Mouse (Mus musculus) cerebellum, postnatal 4 days (tissue): ENCODE measurements around the gene Steap4.
A peak's percentile ranks its signal among the peaks of the same experiment; 100 is the strongest.
"Not testable (repeated sequence)": the region's sequence is repeated elsewhere in the genome, so short reads cannot be mapped to it uniquely, and the experiment has no call there.

Experiments used
- DNase-seq, 2 experiments: peaks; one replicate each; pipeline ENCODE4 v3.0.0; 2022; ENCODE audit warnings: low spot score in 2 of 2, mixed read lengths in 1 of 2

Steap4 gene

DNA sequence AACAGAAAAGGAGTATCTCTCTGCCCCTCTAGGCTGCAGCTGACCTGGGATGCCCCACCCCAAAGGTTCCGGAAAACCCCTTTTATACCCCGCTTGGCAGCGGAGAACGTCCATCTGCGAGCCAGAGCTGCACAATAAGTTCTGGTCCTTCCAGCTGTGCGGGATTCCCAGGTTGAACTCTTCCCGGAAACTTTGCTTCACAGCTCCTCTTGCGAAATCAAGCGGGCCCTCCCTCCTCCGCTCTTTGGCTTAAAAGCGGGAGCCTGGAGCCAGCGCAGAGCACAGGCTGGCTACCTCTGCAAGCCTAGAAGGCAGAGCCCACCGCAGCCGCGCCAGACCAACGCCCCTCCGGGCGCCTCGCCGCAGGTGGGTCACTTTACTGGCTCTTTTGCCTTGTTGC is at the start of gene Steap4:
Gene Steap4 (plus strand): TSS at position 282 of the 400 bp plus-strand sequence.
- DNase-seq, result no peak

DNA sequence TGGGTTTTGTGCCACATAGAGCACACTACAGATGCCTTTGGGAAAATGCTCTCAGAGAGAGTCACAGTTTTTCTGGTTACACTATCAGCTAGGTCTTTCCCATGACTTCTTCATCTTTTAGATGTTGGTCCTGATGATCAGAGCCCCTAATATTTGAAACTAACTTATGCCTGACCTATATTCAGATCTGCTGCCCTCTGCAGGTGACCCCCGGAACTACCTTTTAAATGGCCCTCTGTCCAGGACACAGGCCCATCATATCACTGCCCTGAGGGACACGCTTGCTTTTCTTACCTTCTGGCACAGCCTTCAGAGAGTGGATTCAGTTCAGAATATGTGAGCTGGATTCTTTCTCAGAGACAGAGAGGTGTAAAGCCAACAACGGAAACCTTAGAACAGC is 48.3 kb upstream of the Steap4 start:
- DNase-seq, result no peak

DNA sequence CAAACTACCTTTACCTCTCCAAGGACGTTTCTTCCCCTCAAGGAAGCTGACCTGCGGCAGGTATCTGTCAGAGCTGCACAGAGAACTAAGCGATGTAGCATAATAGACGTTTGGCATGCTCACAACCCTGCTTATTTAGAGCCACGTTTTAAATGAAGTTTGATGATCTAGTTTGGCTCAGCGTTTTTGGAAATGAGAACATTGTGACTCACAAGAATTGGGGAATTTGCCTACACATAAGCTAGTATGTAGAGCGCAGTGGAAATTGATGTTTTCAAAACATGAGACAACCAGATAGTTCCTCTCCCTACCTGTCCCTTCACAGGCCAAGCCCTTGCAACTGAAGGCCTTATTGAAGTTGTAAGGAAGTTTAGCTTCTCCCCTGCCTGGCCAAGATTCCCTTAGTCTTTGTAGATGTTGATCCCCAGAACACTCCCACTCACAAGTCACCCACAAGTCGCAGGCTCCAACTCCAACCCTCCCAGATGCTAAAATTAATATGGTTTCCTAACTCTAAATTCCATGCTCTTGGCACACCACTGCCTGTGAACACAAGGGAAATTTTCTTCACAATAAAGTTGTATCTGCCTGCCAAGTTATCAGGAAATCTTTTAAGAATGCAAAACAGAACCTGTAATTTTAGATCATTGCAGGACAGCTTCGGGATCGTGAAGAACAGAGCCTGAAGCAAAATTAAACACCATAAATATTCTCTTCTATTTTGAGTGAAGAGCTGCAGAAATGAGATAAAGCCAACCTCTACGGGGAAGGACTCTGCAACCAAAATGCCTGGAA is 42.6 kb upstream of the Steap4 start:
- DNase-seq, result no peak

DNA sequence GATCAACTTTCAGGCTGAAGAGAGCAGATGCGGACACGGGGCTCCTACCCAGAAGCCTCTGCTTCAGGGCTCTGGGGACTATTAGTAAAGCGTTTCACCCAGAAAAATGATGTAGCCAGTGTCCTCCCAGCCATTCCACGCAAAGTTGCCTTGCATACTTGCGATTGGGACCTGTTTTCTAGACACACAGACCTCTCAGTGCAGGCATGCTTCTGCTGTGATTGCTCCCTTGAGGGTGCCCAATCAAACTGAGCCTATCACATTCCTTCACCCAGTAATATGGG is 42.0 kb upstream of the Steap4 start:
- DNase-seq, result no peak

DNA sequence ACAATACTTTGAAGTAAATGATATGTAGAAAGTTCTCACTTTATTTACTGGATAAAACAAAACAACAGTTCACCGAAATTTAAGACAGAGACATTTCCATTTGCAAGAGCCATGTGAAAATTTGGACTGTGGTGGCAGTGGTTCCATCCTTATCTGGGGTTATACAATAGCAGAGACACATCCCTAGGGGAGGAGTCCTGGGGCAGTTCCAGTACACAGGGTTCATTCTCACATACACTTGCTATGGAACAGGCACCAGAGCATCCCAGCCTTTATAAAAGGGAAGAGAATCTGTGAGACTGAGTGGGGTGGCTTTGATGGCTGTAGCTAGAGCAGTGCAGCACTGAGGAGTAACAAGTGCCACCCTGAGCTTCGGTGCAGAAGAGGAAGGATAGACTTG is 40.6 kb upstream of the Steap4 start:
- DNase-seq, result no peak

DNA sequence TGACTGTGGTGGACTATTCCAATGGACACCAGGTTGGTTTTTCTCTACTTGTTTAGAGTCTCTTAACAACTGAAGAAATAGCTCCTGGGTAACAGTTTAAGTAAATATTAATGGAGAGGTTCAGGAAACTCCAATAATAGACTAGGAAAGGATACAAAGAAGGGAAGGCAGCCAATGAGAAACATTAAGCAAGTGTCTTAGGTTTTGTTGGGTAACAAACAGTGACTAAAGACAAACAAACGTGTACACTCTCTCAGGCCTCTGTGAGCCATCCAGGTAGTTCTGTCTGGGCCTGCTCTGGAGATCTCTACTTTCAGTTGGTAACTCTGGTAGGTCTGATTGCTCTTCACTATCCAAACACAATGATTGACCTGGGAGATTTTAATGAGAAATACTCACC is 37.5 kb upstream of the Steap4 start:
- DNase-seq, result no peak

DNA sequence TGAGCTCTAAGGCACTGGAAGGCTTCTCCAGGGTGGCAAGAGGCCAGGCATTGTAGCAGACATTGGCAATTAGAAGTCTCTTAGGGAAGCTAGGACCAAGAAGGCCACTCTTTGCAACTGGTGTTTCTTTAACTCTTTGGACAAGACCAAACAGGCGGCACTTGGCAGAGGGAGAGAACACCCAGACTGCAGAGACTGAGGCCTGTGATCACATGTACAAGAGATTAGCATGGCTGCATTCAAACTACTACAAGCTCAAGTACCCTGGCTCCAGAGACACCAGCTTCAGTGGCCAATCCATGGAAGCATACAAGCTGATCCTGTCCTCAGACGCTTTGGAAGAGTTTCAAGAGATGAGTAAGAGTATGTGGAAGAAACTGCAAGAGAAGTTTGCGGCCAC is 36.6 kb upstream of the Steap4 start:
- no peak for DNase-seq

DNA sequence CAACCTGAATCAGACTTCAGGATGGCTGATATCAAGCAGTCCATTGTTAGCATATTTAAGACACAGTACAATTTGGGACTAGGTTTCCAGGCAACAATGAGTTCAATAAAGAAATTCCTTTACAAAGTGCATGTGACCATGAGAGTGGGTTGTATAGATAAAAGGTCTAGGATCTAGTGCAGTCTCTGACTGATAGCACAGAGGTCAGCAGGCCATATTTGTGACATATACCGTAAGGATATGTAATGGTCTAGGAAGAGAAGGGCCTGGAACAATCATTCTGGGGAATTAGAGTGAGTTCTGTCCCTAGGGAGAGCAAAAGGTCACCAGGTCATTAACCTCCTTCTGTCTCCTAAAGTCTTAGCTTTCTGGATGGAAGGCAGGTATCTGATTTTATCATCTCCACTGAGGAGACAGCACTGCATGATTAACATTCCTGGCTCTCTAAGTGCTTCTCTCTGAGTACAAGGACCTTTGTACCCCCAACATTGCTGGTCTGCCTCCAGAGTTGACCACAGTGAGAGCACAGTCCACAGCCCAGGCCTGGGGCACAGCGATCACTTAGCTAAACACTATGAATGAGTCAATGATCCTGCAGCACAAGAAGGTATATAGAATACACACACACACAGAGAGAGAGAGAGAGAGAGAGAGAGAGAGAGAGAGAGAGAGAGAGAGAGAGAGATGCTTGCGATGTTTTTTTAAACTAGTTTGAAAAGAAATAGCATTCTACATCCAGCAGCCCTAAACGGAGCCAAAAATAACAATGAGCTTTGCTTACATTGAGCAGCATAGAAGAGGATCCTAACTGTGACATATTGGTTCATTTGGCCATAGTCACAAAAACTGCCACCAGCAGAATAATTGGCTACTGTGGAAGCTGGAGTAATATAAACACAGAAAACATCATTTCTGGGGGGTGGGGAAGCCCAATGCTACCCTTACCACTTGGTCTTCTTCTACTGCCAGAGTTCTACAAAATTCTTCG is 27.7 kb upstream of the Steap4 start:
- DNase-seq, result no peak

DNA sequence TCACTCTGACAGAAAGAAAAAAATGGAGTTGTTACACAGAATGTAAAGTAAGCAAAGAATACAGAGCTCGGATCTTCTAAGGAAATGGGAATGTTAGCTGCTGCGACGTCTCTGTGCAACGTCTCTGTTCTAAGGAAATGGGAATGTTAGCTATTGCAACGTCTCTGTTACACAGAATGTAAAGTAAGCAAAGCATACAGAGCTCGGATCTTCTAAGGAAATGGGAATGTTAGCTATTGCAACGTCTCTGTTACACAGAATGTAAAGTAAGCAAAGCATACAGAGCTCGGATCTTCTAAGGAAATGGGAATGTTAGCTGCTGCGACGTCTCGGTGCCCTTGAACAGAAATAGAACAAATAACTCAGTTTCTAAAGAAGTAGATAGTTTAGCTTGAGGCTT is 26.8 kb upstream of the Steap4 start:
- DNase-seq, result not testable (repeated sequence)

DNA sequence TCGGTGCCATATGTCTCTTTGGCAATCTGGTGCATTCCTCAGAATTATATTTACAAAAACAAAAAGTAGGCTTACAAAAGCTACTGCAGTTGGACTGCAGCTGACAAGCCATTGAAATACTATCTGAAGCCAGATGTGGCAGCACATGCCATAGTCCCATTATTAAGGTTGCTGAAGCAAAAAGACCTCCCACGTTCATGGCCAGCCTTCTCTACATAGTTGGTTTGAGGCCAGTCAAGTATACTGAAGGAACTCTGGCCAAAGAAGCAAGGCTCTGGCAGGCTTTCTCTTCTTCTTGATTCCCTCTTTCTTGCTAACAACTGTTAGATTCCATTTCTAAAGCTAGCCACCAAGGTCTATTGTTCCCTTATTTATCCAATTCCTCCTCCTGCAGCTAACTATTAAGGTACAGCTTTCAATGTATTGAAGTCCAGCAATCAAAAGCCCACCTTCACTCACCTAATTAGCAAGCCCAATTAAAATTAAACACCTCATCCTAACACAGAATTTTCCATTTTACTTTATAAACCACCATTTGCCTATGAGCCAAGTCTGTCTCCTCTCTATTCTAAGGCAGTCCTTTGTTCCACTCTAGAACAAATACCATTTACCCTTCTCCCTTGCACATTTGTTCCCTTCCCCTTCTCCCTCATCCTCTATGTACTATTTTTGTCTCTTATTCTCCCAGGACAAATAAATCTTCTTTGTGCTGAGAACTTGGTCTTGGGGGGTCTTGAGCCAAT is 26.2 kb upstream of the Steap4 start:
- no peak for DNase-seq

DNA sequence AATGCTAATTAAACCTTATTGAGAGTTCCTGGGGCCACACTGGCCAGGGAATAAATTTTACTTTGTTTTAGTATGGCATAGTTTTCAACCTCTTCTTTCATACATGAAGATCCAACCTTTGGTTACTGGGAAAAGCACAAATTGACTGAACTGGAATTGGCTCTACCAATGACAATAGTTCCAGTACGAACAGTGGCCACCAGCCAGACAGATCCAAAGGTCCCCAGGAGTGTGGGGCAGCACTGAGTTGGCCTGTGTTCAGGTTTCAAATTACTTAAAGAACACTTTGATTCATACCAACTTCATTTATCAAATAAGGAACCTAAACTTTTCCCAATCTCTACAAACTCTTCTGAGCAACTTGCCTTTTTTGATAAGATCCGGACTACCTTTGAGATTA is 5.4 kb upstream of the Steap4 start:
- DNase-seq, result no peak

DNA sequence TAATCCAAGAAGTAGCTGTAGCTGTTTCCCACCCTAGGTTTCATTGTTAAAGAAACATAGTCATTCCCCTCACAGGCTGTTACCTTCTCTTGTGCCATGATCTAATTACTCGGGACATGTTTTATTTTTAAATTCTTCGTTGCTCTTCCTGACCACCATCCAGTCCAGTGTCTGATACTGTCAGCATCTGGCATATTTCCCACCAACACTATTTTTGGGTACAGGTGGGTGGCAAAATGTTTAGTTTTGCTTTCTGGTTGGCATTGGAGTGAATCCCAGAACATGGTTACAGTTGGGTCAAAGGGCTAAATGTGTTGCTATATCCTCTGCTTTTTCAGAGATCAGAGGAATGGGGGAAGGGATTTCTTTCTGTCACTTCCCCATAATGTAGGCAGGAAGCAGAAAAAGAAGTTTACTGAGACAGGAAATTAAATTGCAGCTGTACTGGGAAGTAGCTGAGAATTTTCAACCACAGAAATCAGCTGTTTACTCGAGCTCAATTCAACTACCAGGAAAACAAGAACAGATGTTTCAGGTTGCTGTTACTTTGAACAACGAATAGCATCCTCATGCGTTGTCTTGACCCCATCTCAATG is 4.8 kb upstream of the Steap4 start:
- no peak for DNase-seq

DNA sequence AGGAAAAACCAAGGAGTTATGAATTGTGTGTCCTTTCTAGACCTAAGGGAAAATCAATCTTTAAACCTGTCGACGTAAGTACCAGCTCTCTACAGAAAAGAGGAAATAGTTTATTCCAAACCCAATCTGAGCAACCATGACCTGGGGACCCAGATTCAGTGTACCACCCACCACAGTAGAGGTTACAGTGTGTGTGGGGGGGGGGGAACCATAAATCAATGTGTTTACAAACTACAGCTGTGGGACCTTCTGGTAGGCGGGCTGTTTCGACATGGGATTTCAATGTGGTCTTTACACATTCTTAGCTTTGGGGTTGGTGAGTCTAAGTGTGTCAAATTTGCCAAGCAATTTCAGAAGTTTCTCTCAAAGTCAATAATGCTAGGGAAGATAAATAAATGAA is 2.2 kb upstream of the Steap4 start:
- no peak for DNase-seq

DNA sequence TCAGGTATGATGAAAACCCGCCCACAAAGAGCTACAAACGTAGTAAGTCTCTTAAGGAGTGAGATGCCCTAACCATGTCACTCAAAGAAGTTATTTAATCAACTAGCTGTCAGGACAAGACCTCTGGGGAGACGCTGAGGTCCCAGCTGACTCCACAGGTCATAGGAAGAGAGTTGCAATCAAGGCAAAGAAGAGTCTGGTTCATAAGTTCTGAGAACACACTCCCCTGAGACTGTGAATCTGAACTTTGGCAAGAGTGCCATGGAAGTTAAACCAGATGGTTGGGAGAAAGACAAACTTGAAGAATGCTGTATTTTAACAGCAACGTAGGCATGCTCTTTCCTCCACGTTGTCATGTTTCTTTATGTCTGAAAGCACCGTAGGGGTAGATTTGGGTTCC is 971 bp upstream of the Steap4 start:
- DNase-seq, result no peak

DNA sequence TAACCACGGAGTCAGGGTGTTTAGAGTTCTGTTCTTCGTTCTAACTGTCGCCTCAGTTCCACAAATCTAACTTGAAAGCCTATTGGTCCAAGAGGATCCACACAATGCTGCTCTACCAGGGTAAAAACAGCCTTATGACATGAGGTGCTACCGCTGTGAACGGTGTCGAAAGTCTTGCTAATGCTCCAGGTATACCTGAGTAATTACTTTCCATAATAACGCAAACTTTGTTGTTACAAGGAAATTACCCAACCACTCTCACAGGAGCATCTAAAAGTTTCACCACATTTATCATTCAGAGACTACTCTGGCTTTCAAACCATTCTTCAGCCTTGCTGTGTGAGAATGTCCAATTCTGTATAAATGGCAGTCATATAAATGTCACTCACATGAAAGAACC is 856 bp downstream of the Steap4 start:
- DNase-seq, result no peak

DNA sequence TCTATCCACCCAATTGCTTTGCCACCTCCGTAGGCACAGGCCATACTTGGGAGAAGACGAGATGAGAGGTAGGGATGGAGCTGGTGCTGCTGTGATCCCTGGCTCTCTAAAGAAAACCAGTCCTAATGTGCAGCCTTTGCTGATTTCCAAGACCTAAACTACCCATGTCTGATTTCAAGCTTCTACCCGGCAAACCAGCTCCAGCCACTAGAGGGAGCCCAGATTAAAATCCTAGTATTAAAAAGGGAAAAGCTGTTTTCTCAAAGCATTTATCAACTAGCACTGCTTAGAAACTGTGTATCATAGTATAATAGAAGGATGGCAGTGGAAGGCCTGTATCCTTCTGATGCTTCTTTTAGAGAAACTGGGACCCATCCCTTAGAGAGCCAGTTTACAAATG is 5.0 kb downstream of the Steap4 start:
- DNase-seq, result peak in 1 of 2 experiments; percentile 26

DNA sequence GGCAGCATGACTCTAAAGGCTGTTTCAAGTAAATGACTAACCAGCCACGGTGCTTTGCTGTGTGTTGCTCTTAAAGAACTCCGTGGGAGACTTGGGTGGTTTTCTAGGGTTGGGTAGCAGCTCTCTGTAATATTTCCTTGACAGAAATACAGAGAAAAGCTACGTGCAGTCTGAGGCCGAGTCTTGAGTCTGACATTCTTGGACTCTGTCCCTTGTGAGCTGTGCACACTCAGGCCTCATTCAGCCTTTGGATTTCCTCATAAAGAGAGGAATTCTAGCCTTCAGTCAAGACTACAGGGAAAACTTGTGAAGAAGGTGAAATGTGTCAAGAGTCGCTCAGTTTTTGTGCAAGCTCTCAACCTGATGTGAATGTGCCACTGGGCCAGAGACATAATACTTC is 7.9 kb downstream of the Steap4 start:
- no peak for DNase-seq

DNA sequence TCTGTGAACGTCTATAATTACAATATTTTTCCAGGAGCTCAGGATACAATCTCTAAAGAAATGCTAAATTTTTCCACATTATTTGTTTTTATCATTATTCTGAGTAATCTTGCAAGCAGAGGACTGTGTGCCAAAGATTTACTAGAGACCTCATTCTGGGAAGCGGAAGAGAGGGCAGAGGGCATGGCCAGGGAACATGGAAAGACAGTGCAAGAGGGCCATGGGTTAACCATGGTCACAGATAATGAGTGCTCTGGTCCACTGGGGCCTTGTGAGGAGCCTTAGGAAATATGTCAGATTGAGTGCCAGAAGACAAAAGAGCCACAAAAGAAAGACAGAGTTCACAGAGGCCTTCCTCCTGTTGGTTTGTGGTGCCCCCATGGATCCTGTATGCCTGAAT is 12.0 kb downstream of the Steap4 start:
- no peak for DNase-seq

DNA sequence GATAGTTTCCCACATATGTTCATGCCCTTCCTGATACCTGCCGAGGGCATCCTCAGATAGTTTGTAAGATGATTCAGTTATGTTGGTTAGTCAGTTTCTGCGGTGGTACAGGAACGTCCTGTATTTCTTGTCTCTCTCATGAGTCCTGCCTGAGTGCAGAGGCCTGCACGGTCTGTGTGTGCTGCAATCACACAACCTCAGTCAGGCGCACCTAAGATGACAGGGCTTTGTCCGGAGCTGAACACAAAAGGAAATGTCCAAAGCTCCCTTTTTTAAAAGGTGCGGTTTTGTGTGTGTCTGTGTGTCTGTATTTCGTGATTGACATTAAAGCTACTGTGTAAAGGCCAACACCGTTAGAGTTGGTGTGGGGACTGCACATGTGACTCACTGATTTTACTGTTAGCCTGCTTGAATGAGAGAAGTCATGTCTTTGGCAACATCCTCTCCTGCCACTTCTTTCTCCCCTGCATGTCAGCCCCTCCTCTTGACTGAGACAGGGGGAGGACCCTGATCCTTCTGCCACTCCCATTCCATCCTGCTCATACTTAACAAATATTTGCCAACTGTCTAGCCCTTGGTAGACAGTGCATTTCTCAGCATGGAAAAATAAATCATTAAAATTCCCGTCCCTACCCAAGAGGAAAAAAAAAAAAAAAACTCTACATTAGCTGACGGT is 14.4 kb downstream of the Steap4 start:
- no peak for DNase-seq

DNA sequence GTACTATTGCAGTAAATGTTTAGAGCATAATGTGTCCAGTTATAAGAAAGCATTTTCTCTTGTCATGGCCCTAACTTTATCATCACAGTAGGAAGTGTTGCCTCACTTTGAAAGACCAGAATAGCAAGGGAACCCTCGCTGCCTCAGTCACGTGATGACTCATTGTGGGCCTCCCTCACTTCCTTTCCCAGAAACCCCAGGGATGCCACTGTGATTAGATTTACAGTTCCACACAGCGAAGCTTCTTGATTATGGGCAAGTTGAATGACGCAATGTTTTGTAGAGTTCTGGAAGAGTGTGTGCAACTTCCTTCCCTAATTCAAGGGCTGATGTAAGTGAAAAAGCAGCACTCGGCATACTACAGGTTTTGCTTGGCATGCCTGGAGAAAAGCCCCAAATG is 20.3 kb downstream of the Steap4 start:
- DNase-seq, result no peak

DNA sequence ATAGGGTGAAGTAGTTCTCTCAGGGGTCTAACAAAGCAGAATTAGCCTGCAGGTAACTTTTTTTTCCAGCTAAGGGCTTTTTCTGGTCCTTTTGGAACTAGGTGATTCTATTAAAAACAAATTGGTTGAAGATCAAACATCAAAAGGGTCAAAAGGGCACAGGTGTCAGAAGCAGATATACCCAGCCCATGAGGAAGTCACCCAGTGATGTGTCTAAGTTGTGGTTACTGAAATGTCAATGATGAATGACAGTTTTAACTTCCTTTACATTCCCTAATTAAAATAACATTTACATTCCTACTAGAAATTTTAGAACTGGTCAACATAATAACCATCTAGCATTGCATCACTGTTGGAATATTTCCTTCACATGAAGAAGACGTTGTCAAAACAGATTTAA is 27.7 kb downstream of the Steap4 start:
- no peak for DNase-seq
